Mouse (Mus musculus): ENCODE measurements at regions not wholly inside any gene's neighbourhood (a gene's known extent, or its start where the extent isn't known, plus 50 kb on each side); places are given as distances from the start of the nearest gene placed in this dataset.

- no peak overlapping the region for H3K4me3 ChIP-seq (ENCODE audit: control insufficient read depth, low read depth, low read length)
- H3K27me3 ChIP-seq (ENCODE audit: control insufficient read depth, insufficient read depth, low read length), result no peaks in the 10 kb centered on the region
- no peaks in the 10 kb centered on the region for H3K36me3 ChIP-seq (ENCODE audit: control insufficient read depth, insufficient read depth, low read length)
- H3K4me1 ChIP-seq (ENCODE audit: control insufficient read depth, insufficient read depth, low read length), result no peaks in the 10 kb centered on the region
- TF ChIP-seq POLR2A (IDR thresholded peaks at IDR 0.05; ENCODE audit: control insufficient read depth, low read depth, low read length) (no peak), CTCF (IDR thresholded peaks at IDR 0.05; ENCODE audit: control insufficient read depth, insufficient read depth, insufficient replicate concordance, low read depth, low read length) (no peak)
- H3K27ac ChIP-seq (ENCODE audit: control insufficient read depth, insufficient read depth, low read depth, low read length), result no peak overlapping the region
These were observed 107.0 kb downstream of the Cartpt start for GRCm38 (mm10) chr13:99793786-99794435.

- Histone ChIP-seq H3K27ac (ENCODE audit: control insufficient read depth, insufficient read depth, low read depth, low read length) (no peak overlapping the region), H3K4me1 (ENCODE audit: control insufficient read depth, insufficient read depth, low read length) (no peaks in the 10 kb centered on the region), H3K4me3 (ENCODE audit: control insufficient read depth, low read depth, low read length) (no peak overlapping the region), H3K27me3 (ENCODE audit: control insufficient read depth, insufficient read depth, low read length) (no peaks in the 10 kb centered on the region), H3K36me3 (ENCODE audit: control insufficient read depth, insufficient read depth, low read length) (no peaks in the 10 kb centered on the region)
- no peak for TF ChIP-seq CTCF (IDR thresholded peaks at IDR 0.05; ENCODE audit: control insufficient read depth, insufficient read depth, insufficient replicate concordance, low read depth, low read length)
- no peak for TF ChIP-seq POLR2A (IDR thresholded peaks at IDR 0.05; ENCODE audit: control insufficient read depth, low read depth, low read length)
These were observed 107.9 kb downstream of the Cartpt start for GRCm38 (mm10) chr13:99793001-99793400.

- no peak overlapping the region for H3K27ac ChIP-seq (ENCODE audit: control insufficient read depth, insufficient read depth, low read depth, low read length)
- TF ChIP-seq CTCF (IDR thresholded peaks at IDR 0.05; ENCODE audit: control insufficient read depth, insufficient read depth, insufficient replicate concordance, low read depth, low read length) (no peak), POLR2A (IDR thresholded peaks at IDR 0.05; ENCODE audit: control insufficient read depth, low read depth, low read length) (no peak)
- no peak overlapping the region for H3K4me3 ChIP-seq (ENCODE audit: control insufficient read depth, low read depth, low read length)
- no peaks in the 10 kb centered on the region for H3K36me3 ChIP-seq (ENCODE audit: control insufficient read depth, insufficient read depth, low read length)
- no peaks in the 10 kb centered on the region for H3K4me1 ChIP-seq (ENCODE audit: control insufficient read depth, insufficient read depth, low read length)
- no peaks in the 10 kb centered on the region for H3K27me3 ChIP-seq (ENCODE audit: control insufficient read depth, insufficient read depth, low read length)
These were observed 109.9 kb downstream of the Cartpt start for GRCm38 (mm10) chr13:99790951-99791350.

GRCm38 (mm10) chr13:99787760-99788159 is 113.1 kb downstream of the Cartpt start:
- Histone ChIP-seq H3K27ac (ENCODE audit: control insufficient read depth, insufficient read depth, low read depth, low read length) (no peak overlapping the region), H3K36me3 (ENCODE audit: control insufficient read depth, insufficient read depth, low read length) (no peaks in the 10 kb centered on the region), H3K4me1 (ENCODE audit: control insufficient read depth, insufficient read depth, low read length) (no peaks in the 10 kb centered on the region), H3K27me3 (ENCODE audit: control insufficient read depth, insufficient read depth, low read length) (no peaks in the 10 kb centered on the region), H3K4me3 (ENCODE audit: control insufficient read depth, low read depth, low read length) (no peak overlapping the region)
- TF ChIP-seq POLR2A (IDR thresholded peaks at IDR 0.05; ENCODE audit: control insufficient read depth, low read depth, low read length), result no peak
- no peak for TF ChIP-seq CTCF (IDR thresholded peaks at IDR 0.05; ENCODE audit: control insufficient read depth, insufficient read depth, insufficient replicate concordance, low read depth, low read length)

- Histone ChIP-seq H3K36me3 (ENCODE audit: control insufficient read depth, insufficient read depth, low read length) (no peaks in the 10 kb centered on the region), H3K27ac (ENCODE audit: control insufficient read depth, insufficient read depth, low read depth, low read length) (no peak overlapping the region), H3K4me3 (ENCODE audit: control insufficient read depth, low read depth, low read length) (no peak overlapping the region), H3K27me3 (ENCODE audit: control insufficient read depth, insufficient read depth, low read length) (no peaks in the 10 kb centered on the region), H3K4me1 (ENCODE audit: control insufficient read depth, insufficient read depth, low read length) (peaks cover 2% of the 10 kb centered on the region; the same call in 1 of the 2 replicates)
- TF ChIP-seq POLR2A (IDR thresholded peaks at IDR 0.05; ENCODE audit: control insufficient read depth, low read depth, low read length) (no peak), CTCF (IDR thresholded peaks at IDR 0.05; ENCODE audit: control insufficient read depth, insufficient read depth, insufficient replicate concordance, low read depth, low read length) (no peak)
These were observed 115.5 kb downstream of the Cartpt start for GRCm38 (mm10) chr13:99785427-99785826.

- Histone ChIP-seq H3K4me1 (ENCODE audit: control insufficient read depth, insufficient read depth, low read length) (peaks cover 2% of the 10 kb centered on the region; the same call in 1 of the 2 replicates), H3K4me3 (ENCODE audit: control insufficient read depth, low read depth, low read length) (no peak overlapping the region), H3K27ac (ENCODE audit: control insufficient read depth, insufficient read depth, low read depth, low read length) (no peak overlapping the region), H3K27me3 (ENCODE audit: control insufficient read depth, insufficient read depth, low read length) (no peaks in the 10 kb centered on the region), H3K36me3 (ENCODE audit: control insufficient read depth, insufficient read depth, low read length) (no peaks in the 10 kb centered on the region)
- no peak for TF ChIP-seq CTCF (IDR thresholded peaks at IDR 0.05; ENCODE audit: control insufficient read depth, insufficient read depth, insufficient replicate concordance, low read depth, low read length)
- TF ChIP-seq POLR2A (IDR thresholded peaks at IDR 0.05; ENCODE audit: control insufficient read depth, low read depth, low read length), result no peak
These were observed 116.6 kb downstream of the Cartpt start for GRCm38 (mm10) chr13:99784314-99784713.

GRCm38 (mm10) chr13:99782883-99783721 is 117.8 kb downstream of the Cartpt start:
- H3K4me3 ChIP-seq (ENCODE audit: control insufficient read depth, low read depth, low read length), result no peak overlapping the region
- TF ChIP-seq POLR2A (IDR thresholded peaks at IDR 0.05; ENCODE audit: control insufficient read depth, low read depth, low read length) (no peak), CTCF (IDR thresholded peaks at IDR 0.05; ENCODE audit: control insufficient read depth, insufficient read depth, insufficient replicate concordance, low read depth, low read length) (no peak)
- peaks cover 2% of the 10 kb centered on the region; the same call in 1 of the 2 replicates for H3K4me1 ChIP-seq (ENCODE audit: control insufficient read depth, insufficient read depth, low read length)
- no peaks in the 10 kb centered on the region for H3K27me3 ChIP-seq (ENCODE audit: control insufficient read depth, insufficient read depth, low read length)
- H3K27ac ChIP-seq (ENCODE audit: control insufficient read depth, insufficient read depth, low read depth, low read length), result no peak overlapping the region
- no peaks in the 10 kb centered on the region for H3K36me3 ChIP-seq (ENCODE audit: control insufficient read depth, insufficient read depth, low read length)

Data from testis, adult 2 months (tissue).